Mouse (Mus musculus) cerebellum, postnatal 4 days (tissue): ENCODE results near the gene C8g.

Experiments used
- DNase-seq, 2 experiments: peaks; one replicate each; pipeline ENCODE4 v3.0.0; 2022; ENCODE audit warnings: low spot score in 2 of 2, mixed read lengths in 1 of 2

C8g gene

DNA sequence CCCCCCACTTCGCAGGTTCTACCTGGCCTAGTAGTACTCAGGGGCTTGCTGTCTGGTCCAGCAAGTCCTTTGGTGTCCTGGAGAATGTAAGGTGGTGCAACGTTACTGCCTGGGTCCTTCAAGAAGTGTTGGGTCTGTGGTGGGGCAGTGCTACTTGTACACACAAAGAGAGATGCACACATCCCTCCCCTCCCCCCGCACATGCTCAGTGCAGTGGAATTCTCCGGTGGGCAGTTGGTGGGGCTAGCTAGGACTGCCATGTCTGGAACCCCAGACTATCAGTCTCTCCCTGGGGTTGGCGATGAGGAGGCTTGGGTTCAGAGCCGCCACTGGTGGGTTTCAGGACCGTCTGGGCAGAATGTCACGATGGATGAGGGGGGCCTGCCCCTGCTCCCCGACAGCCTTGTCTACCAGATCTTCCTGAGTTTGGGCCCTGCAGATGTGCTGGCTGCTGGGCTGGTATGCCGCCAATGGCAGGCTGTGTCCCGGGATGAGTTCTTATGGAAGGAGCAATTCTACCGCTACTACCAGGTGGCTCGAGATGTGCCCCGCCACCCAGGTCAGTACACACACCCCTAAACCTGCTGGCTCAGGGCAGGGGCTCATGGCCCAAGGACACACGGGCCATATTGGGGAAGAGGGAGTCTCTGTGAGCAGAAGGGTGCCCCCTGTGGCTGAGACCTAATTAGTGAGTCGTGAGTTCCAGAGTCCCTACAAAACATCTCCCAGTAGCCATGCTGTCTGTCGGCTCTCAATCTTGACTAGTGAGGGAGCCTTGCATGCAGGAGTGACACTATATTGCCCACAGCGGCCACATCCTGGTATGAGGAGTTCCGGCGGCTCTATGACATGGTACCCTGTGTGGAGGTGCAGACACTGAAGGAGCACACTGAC is at the start of gene C8g:
Gene C8g (minus strand): TSS at position 127 of the 894 bp plus-strand sequence.
- DNase-seq = no peak

DNA sequence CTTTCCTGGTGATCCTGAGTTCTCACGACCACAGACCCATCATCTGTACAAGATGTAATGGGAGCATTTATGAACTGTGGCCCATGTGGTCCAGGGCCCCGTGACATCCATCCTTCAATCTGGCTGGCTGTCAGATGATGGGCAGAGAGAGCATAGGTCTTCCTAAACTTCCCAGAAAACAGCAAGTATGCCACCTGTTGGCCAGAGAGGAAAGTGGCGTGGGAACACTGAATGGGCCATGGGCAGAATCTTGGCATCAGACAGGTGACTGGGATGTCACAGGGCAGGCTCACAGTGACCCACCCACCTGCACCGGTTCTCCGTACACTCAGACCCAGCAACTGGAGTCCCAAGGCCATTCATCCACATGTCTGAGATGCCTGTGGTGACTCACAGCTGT is 49.7 kb upstream of the C8g start:
- peak in 1 of 2 experiments; percentile 42 for DNase-seq

DNA sequence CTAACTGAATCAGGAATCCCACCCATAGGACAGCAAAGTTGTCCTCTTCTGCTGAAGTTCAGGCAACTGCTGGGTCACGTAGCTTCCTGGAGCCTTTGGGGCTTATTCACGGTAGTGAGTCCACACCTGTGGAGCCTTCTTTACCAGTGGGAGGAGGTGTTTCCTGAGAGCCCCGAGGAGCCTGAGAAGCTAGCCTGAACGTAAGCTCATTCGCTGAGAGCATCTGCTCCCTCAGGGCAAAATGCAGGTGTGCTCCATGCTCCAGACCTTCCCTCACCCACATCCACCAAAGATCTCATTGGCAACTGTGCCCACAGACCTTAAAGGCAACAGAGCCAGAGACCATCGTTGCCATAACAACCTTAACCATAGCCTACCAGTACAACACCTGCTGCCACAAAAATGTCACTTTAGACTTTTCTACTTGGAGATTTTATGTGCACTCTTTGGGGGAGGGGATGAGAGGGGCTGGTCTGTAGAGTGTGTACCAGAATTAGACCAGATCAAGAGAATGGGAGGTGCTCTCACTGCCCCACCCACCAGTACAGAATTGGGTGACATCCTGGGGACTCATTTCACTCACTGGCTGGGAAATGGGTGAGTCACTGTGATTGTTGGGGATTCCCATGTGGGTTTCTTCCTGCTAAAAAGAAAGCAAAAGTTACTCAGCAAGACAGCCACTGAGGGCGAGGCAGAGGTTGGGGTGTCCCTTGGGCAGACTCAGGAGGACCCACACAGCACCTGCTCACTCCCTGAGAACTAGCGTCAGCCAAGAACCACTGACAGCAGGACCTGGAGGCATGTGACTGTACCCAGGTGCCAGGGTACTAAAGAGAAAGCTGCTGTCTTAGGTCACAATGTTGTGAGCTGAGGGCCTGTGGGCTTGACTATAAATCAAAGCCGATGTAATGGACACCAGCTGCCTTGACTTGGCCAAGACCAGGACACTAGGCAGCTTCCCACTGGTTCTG is 47.8 kb upstream of the C8g start:
- DNase-seq = no peak

DNA sequence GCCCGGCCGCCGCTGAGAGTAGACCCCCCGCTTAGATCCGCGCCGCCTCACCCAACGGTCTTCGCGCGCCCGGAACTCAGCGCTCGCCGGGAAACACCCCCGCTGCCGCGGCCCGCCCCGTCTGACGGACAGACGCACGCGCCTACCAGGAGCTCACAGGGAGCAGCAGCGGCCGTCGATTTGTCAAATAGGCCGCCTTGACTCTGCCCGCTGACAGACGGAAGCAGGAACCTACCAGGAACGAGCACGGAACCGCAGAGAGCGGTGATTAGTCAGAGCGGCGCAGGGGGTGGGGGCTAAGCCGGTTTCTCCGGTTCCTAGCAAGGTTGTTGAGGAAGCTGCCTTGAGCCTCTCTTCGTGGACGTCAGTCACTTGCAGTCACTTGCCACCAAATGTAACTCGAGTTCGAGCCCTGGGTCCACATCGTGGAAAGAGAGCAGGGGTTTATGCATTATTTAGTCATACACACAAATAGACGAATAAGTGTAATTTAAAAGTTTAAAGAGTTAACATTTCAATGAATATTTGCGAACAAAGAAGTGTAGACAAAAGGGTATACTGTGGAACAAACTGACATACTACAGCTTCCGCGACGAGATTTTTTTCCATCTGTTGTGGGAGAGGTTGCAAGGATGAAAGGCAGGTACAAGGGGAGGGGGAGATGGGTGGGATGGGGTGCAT is 45.4 kb upstream of the C8g start, which contains the start of gene Traf2:
Gene Traf2 (minus strand): TSS at position 130 of the 681 bp plus-strand sequence.
- peak; percentile 96 to 99 for DNase-seq

DNA sequence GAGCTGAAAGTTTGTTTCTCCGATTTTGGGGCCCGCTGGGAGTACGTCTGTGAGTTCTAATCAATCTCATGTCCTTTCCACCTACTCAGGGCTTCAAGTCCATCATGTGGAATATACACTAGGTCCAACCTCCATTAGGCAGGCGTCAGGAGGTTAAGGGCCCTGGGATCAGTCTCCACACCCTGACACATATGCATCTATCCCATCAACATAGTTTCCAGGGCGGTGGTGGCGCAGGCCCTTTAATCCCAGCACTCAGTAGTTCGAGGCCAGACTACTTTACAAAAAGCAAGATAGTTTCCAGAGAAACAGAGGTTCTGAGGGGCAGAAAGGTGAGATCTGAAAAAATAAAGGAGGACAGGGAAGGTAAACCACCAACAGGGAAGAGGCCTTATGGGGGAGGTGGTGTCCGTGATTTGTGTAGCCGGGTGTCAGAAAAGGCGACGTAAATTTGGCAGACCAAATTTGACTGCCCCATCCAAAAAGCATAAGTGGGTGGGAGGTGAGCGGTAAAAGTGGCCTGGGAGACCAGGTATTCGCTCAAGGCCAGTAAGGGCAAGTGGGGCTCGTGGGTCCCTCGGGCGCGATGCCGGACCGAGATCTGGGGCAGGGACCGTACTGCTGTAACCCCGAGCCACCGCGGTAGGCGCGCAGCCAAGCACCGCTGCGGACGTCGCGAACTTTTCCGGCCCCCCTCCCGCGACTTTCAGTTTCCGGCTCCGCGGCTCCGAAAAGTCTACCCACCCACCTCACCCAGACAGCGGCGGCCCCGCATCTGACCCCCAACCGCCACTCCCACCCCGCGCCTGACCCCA is 44.7 kb upstream of the C8g start:
- DNase-seq = no peak

DNA sequence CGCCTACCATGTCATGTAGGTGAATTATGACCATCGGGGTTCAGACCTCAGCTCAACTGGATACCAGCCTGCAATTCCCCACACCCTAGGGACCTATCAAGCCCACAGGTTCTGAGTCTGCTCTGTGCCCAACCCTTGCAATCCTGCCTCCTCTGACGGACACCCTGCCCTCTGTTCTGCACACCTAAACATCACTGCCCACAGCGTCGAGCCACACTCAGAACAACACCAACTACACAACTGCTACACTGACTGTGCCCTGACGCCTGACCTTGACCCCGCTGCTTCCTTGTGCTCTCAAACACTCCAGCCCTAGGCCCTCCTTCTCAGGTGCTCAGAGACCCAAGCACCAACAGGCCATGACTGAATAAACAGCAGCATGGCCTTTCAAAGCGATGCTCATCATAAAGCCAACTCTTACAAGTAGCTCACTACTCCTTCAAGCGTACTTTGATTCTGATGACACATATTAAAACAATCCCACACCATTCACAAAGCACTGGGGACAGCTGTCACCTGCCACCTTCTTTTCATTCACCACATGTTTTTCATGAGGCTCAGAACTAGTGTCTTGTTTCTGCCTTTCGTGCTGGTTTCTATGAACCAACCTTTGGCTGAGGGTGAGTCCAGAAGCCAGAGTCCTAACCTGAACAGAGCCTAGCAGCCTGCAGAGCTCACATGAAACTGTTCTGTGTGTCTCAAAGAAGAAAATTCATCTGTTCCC is 40.3 kb upstream of the C8g start:
- no peak for DNase-seq

DNA sequence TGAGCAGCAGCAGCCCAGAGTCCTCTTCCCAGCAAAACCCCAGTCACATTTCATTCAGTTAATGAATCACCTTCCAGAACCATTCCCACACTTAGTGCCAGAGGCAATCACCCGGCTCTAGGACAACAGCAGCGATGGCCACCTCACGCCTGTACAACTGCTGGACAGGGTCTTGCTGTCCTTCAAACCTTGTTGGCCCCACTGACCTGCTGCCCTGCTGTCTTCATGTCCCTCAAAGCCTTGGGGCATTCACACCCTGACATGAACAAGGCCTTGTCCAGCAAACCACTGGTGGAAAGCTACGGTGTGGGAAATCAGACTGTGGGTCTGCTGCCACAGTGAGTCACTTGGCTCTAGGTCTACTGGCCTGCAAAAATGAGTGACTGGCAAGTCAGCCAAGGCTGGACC is 39.0 kb upstream of the C8g start:
- DNase-seq = no peak

DNA sequence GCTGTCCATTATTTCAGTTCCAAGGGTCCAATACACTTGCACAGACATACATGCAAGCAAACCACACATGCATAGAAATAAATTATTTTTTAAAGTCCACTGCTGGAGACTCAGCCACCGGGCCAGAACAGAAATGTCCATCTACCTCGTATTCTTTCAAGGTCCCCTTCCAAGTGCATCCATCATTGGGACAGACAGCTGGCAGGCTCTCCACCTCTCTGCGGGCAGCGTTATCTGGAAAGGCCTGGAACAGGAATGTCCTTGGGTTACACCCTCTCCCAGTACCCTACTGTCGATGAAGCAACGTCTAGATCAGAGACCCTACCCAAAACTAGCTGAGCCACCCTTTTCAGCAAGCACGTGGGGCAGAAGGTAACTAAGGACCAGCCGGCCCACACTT is 35.0 kb upstream of the C8g start:
- no peak for DNase-seq

DNA sequence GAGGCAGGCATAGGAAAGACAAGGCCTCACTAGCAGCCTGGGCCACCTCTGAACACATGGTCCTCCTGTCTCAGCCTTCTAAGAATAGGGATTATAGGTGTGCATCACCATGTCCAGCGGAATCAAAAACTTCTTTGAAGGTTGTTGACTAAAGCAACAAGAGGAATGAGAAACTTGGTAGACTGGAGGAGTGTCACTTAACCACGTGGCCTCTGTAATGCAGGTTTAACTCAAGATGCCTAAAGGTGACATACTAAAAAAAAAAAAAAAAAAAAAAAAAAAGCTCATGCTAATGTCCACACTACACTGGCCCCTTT is 33.3 kb upstream of the C8g start:
- DNase-seq = no peak

DNA sequence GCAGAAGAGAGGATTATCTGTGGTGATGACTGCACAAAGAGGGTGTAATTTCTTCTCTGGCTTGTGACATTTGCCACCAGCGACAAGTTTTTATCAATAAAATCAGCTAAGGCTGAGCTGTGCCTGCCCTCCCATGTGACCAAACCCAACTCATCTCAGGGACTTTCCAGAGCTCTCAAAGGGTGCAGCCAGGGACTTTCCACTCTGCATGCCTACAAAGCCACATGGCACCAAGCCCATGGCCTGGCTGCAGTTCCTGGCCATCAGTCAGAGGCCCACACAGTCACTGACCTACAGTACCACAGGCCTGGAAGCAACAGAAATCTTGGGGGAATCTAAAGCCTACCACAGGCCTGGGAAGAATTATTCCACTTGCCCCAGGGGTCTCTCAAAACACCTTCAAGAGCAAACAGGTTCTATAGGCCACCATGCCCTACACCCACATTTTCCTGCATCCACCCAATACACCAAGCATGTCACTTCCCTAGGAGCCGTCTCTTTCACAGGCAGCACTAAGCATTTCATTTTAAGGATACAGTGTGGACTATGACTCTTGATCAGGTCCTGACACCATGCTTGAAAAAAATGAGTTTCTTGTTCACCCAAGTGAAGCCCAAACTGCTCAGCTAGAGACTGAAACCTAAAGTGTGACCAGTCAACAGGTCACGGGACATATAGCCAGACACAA is 32.8 kb upstream of the C8g start:
- peak in 1 of 2 experiments; percentile 32 for DNase-seq

DNA sequence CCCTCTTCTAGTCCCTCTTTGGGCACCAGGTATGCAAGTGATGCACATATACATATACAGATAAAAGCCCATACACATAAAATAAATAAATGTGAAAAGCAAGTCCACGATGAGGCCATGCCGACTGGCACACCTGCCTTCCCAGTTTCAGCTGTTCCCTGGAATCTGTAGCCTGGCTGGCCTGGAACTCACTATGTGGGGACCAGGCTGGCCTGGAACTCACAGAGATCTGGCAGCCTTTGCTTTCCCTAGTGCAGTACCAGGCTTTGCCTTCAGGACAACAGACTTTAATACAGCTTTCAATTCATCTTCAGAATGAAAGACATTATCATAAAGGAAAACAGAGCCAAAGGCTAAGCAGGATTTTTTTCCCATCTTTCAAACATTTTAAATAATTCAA is 32.2 kb upstream of the C8g start:
- no peak for DNase-seq

DNA sequence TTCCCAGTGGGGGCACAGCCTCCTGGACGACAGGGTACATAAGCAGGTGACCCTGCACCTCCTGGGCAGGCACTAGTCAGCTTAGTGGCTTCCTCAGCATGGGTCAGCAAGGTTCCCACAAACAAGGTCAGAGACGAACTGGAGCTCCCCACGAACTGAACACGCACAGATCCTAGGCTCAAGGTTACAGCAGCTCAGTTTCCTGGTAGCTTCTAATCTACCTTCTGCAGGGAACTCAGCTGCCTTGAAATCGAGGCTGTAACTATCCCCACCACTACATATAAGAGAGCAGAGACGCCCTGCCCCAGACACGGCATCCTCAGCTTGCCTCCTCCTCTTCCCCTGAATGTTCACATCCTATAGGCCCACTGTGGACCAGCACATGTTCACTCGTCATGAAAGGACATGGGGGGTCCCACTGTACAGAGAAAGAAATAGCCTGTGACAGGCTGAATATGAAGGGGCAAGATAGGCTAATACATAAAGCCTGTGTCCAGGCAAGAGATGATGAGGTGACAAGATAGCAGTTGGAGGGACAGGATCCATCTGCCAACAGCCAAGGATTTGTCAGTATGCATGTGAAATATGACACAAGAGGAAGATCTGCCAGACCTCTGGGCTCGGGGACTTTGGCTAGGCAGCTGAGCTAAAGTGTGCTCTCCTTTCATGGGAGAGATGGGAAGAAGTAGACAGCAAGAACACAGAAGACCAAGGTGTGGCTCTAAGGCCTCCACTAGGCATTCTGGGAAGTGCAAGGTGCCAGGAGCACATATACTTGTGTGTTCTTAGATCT is 25.2 kb upstream of the C8g start:
- DNase-seq = no peak

DNA sequence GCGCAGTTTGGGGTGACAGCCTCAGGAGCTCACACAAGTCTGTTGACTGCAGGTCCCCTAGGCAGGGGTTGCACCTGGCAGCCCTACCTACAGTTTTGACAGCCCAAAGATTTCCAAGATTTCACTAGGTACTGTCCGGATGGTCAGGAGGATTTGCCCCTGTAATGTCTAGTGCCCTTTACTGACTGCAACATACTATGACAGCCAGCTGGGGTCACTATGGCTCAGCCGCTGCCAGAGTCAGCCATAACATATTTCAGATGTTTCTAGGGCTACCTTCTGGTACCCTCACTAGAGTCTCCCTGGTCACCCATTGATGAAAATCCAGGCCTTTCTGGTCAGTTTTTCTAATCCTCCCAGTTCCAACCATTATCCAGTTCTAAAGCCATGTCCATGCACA is 8.4 kb upstream of the C8g start:
- DNase-seq = no peak

DNA sequence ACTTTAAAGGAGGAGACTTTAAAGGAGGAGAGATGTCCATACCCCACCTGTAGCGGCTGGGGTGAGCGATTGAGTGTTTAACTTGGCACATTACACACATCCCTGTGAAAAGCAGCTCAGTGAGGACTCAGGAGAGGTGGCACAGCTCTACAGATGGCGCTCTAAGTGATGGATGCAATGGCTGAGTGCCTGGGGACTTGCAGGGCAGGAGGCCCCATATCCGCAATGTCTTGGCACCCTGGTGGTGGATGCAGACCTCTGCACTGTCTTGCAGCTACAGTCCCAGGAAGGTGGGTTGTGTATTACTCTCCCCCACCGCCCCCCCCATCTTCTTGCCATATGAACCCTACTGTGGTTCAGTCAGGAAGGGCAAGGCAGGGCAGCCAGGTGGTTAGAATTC is 5.4 kb upstream of the C8g start:
- no peak for DNase-seq

DNA sequence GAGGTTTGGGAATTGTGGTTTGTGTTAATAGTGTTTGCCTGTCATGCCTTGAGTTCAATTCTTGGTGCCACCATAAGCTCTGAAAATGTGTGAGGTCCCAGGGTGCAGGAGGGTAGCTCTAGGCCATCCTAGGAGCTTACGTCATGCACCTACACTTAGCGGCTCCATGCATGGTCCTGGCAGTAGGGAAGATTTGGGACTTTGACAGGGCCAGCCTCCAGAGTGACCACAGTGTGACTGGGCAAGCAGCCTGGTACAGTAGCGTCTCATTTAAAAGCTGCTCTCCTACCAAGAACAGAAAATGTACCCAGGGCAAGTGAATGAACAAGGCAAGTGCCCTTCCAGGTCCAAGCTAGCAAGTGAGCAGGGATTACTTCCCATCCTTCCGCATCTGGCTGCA is 4.3 kb upstream of the C8g start:
- DNase-seq = no peak

DNA sequence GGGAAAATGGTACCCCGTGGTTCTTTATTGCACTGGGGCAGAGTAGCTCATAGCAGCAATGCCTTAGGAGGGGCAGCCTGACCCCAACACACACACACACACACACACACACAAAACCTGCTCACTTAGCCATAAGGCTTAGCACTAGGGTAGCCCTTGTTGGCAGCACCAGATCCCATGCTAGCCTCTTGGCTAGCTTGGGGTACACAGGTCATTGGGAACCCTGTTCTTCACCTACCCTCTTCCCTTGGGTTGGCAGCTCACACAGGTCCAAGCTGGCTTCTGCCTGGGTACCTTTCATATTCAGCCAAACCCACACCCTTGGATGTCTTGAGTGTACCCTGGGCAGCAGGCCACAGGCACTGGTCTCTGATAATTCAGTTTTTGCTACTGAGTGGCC is 3.5 kb upstream of the C8g start:
- no peak for DNase-seq

DNA sequence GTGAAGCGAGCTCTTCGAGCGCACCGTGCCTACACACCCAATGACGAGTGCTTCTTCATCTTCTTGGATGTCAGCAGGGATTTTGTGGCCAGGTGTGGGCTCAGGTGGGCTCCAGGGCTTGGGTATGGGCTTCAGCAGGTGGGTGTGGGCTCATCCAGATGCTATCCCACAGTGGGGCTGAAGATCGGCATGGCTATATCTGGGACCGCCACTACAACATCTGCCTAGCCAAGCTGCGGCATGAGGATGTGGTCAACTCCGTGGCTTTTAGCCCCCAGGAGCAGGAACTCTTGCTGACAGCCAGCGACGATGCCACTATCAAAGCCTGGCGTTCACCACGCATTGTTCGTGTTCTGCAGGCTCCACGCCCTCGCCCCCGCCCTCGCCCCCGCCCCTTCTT is 3.0 kb upstream of the C8g start:
- DNase-seq = no peak

DNA sequence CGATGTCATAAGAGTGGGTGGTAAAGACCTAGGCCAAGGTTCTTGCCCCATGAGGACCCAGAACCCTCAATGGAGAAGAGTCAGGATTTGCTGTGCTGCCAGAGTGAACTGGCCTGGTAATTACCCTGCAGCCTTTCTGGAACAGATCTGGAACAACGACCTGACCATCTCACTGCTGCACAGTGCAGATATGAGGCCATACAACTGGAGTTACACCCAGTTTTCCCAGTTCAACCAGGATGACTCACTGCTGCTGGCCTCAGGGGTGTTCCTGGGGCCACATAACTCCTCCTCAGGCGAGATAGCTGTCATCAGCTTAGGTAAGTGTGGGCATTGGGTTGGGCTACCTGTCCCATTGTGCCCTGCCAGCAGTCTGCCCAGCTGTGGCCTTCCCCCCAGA is 1.2 kb upstream of the C8g start:
- no peak for DNase-seq
